Mouse (Mus musculus): ENCODE results near the gene Pigb. TPM values are rescaled to one million over a fixed set of nuclear protein-coding genes. Genes with fewer than 3 reads are reported as not detected.
A peak's percentile ranks its signal among the peaks of the same experiment; 100 is the strongest.

Gene Pigb
- total RNA-seq, 2 experiments from 2014 or later: 14.6 to 16.7 TPM

- intact Hi-C loops (cut with DNase I): no loop called here
- DNase-seq (ENCODE audit: low spot score in 2 of 2): no peak
These were observed 9.7 kb upstream of the Pigb start for GRCm38 (mm10) chr9:73049833-73050232.

DNA sequence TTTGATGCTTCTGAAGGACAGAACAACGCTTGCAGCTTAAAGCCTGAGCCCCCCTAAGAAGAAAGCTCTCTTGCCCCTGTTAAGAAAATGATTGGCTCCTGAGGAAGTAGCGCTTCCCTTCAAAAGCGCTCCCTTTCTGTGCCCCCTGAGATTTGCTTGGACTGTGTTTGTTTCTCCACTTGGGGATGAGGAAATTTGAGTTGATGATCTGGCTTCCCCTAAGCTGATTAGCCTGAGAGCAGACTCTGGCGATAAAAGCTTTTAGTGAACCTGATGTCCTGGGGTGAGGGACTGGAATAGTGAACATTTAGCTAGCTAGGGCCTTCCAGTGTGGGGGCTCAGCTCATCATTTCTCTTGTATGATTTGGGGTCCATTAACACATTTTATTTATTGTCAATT is 8.7 kb upstream of the Pigb start:
- no peak for DNase-seq (ENCODE audit: low spot score in 2 of 2)
- intact Hi-C loops (cut with DNase I): no loop called here

DNA sequence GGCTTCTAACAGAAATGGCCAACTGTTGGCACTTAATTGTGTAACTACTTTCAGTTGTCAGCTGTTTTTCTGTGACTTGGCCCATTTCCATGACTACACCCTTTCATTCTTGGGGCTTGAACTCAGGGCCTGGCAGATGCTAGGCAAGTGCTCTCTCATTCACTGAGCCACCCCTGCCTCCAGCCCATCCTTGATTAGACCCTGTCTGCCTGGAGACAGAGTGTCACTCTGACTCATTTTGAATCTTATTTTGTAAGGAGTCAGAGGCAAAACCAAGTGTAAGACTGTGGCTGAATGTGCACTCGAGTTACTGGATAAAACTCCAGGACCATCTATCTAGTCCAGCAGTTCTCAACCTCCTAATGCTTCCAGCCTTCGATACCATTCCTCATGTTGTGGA is 7.7 kb upstream of the Pigb start:
- intact Hi-C loops (cut with DNase I): no loop called here
- DNase-seq (ENCODE audit: low spot score in 2 of 2): no peak

GRCm38 (mm10) chr9:73045711-73046110 is 5.5 kb upstream of the Pigb start:
- no peak for DNase-seq (ENCODE audit: low spot score in 2 of 2)
- intact Hi-C loops (cut with DNase I): no loop called here

DNA sequence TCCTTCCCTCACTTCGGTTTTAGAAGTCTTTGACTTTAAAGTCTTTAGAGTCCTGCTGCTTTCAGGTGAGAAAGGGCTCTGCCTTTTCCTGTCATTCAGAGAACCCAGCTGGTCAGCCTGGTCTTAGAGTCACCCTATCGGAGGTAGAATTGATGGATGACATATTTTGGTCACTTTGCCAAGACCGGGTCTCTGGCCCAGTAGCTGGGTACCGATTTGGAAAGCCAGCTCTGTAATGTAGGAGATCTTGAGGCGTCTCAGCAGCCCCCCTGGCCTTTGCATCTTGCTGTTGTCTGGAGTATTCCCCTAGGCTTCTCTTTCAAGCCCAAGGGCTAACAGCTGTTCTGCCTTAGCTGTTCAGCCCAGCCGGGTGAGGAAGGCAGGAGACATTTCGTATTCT is 5.0 kb upstream of the Pigb start:
- DNase-seq (ENCODE audit: low spot score in 2 of 2): no peak
- intact Hi-C loops (cut with DNase I): no loop called here

GRCm38 (mm10) chr9:73044146-73045079 is 4.2 kb upstream of the Pigb start, which contains the start of gene Rab27a:
Gene Rab27a, plus strand, starts transcription at chr9:73044854.
- peak; percentile 80 to 83 for DNase-seq (ENCODE audit: low spot score in 2 of 2)
- intact Hi-C loops (cut with DNase I): loop anchor here (1.0 to 5.0 kb wide), 2 partner anchors 47 to 77 kb away; no protein-coding TSS in a partner anchor

DNA sequence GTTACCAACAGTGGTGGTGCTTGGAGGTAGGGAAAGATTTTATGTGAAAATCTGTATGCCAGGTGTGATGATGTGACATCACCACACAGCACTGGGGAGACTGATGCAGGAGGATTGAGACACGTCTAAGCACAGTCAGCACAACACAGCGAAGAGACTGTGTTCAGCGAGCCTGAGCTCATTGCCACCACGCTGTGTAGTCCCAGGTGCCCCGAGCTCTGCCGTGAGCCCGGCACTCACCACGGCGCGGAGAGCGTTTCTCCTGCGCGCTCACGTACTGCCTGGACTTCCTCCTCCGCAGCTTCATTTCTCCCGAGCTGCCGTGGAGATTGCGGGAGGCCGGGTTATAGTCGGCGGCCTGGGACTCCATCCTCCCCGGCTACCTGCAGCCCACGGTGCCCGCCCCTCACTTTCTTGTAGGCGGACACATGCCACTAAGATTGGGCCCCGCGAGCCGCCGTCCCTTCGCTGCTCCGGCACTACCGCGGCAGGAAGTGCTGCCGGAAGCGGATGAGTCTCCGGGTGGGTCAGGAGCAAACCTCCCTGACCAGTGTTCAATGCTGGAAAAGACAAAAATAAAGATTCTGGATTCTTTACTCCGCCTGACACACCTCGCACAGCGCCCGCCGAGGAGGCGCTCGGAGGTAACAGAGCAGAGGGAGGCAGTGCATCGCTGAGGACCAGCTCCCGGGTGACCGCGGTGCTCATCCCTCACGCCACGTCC is 794 bp downstream of the Pigb start:
- intact Hi-C loops (cut with DNase I): no loop called here
- peak; percentile 94 to 96 for DNase-seq (ENCODE audit: low spot score in 2 of 2)

DNA sequence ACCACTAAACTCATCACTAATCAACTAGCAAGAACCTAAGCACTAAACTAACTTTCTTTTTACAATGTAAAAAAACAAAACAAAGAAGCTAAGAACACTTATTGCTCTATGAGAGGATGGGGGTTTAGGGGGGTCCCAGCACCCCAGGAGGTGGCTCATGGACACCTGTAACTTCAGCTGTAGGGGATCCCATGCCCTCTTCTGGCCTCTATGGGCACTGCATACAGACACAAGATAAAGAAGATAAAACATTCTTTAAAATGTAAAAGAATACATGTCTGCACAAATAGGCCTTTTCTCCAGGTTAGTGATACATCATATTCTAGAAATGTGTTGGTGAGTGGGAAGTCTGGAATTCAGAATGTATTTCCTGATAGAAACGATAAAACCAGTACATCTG is 6.8 kb downstream of the Pigb start:
- intact Hi-C loops (cut with DNase I): no loop called here
- no peak for DNase-seq (ENCODE audit: low spot score in 2 of 2)

DNA sequence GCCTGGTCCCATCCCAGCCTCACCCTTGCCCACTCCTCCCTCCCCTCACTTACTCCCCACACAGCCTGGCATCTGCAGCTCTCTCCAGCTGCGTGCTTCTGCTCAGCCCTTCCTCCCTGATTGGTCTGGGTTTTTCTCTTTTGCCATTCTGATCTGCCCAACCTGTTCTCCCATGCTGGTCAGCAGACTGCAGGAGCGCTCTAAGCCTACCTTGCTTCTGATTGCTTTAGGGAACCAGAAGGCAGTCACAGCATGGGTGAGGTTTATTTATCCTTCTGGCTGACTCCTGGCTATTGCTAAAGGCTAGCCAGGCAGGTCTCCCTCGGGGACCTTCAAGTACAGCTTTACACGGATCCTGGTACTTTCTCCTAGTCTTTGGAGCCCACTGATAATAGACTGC is 8.8 kb downstream of the Pigb start:
- no peak for DNase-seq (ENCODE audit: low spot score in 2 of 2)
- intact Hi-C loops (cut with DNase I): no loop called here

DNA sequence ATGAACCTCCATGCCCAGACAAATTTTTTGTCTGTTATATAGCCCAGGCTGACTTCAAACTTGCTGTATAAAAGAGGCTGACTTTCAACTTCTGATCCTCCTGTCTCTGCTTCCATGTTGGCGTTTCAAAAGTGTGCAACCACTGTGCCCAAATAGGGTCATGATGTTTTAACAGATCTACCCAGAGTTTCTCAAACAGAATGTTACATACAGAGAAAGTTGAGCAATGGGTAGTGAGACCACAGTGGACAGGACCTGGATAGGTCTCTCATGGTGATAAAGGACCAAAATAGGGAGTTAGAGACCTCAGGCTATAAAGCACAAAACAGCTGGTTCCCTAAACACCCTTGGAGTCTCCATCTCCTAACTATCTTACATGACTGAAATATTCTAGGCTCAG is 9.7 kb downstream of the Pigb start:
- no peak for DNase-seq (ENCODE audit: low spot score in 2 of 2)
- intact Hi-C loops (cut with DNase I): no loop called here

- intact Hi-C loops (cut with DNase I): loop anchor here (5.0 kb wide), 1 partner anchor 66 kb away; no protein-coding TSS in a partner anchor
- peak; percentile 17 to 55 for DNase-seq (ENCODE audit: low spot score in 2 of 2)
These were observed 14.2 kb downstream of the Pigb start for GRCm38 (mm10) chr9:73025818-73026636.

DNA sequence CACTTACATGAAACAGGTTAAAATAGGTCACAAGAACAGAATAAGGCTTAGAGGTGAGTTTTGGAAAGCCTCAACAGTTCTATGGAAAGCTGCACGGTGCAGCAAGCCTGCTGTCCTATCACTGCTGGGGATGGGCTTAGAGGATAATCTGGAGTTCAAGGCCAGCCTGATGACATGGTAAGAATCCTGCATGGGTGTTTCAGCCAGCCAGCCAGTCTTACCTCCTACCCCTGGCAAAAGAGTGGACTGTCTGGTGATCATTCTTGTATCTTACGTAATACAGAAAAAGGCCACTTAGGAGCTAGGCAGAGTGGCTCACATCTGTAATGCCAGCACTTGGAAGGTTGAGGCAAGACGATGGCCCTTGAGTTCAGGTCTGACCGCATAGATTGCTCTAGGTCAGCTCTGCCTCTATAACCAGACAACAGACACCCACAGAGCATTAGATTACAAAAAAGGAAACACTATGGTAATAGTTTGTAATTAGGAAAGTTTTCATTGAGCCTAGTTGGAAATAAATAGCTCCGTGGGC is 19.5 kb downstream of the Pigb start:
- DNase-seq (ENCODE audit: low spot score in 2 of 2): no peak
- intact Hi-C loops (cut with DNase I): no loop called here

GRCm38 (mm10) chr9:73019841-73020240 is 20.3 kb downstream of the Pigb start:
- intact Hi-C loops (cut with DNase I): no loop called here
- no peak for DNase-seq (ENCODE audit: low spot score in 2 of 2)

DNA sequence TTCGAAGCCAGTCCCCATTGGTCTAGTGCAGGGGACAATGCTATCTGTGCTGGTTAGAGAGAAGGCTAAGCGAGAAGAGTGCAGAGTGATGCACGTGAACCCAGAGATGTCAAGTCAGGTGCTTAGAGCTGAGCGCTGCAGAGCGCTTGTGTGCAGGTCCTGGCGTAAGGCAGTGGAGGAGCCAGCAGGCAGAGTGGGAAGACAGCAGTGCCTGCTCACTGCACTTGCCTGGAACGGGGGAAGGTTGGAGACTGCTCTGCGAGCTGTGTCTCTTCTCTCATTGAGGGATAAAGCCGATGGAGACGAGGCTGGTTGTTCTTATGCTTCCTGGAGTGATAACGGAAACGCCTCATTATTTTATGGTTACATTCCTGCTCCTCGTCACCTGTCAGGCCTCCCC is 25.5 kb downstream of the Pigb start:
- intact Hi-C loops (cut with DNase I): no loop called here
- DNase-seq (ENCODE audit: low spot score in 2 of 2): peak in 1 of 2 experiments; percentile 19

- intact Hi-C loops (cut with DNase I): no loop called here
- DNase-seq (ENCODE audit: low spot score in 2 of 2): no peak
These were observed 27.5 kb downstream of the Pigb start for GRCm38 (mm10) chr9:73012629-73013028.

DNA sequence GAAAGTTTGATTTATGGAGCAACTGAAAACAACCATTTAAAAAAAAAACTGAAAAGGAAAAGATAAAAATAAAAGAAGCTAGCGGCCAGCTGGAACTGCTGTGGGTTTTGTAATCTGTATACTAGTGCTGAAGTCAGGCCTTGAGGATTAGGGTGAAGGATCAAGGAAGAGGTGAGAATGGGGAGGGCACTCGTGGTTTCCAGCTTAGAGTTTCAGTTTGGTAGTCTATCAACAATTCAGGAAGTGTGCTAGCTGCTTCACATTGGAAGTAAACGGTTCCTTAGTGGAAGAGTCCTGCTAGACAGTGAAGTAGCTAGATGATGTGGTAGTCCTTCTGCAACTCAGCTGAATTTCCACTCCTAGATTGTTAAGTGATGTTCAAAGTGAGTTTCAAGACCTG is 31.8 kb downstream of the Pigb start:
- no peak for DNase-seq (ENCODE audit: low spot score in 2 of 2)
- intact Hi-C loops (cut with DNase I): no loop called here

- DNase-seq (ENCODE audit: low spot score in 2 of 2): no peak
- intact Hi-C loops (cut with DNase I): no loop called here
These were observed 34.0 kb downstream of the Pigb start for GRCm38 (mm10) chr9:73006175-73006574.

- intact Hi-C loops (cut with DNase I): no loop called here
- DNase-seq (ENCODE audit: low spot score in 2 of 2): no peak
These were observed 35.1 kb downstream of the Pigb start for GRCm38 (mm10) chr9:73005106-73005505.

DNA sequence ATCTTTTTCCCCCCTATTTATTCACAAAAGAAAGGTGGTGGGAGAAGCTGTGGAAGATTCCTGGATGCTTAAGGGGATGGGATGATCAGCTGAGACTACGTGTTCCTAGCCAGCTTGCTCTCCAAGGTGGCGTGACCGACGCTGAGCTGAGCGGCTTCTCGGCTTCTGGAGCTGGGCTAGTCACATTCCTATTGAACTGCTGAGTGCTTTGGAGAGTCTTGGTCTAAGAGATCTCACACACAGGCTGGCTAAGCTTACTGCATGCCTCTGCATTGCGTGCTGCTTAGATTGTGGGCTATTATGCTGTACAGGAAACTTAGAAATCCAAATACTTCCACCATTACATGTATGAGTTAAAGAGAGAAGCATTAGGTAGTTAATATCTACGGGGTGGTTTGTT is 36.1 kb downstream of the Pigb start:
- no peak for DNase-seq (ENCODE audit: low spot score in 2 of 2)
- intact Hi-C loops (cut with DNase I): no loop called here

- DNase-seq (ENCODE audit: low spot score in 2 of 2): no peak
- intact Hi-C loops (cut with DNase I): no loop called here
These were observed 38.0 kb downstream of the Pigb start for GRCm38 (mm10) chr9:73002177-73002576.

Measured in left cerebral cortex, postnatal 25 days (tissue).